Mouse (Mus musculus) myocyte (in vitro differentiated cells): ENCODE data around the gene Heph. TPM values are rescaled to one million over a fixed set of nuclear protein-coding genes. Genes with fewer than 3 reads are reported as not detected.
"Not testable (repeated sequence)": the region's sequence is repeated elsewhere in the genome, so short reads cannot be mapped to it uniquely, and the experiment has no call there.

Source experiments
- H3K27me3 ChIP-seq: one replicate; pipeline ENCODE4 v1.6.1; 2011; ENCODE audit not compliant: control insufficient read depth, insufficient read depth, insufficient read length
- H3K36me3 ChIP-seq: one replicate; pipeline ENCODE4 v1.6.1; 2011; ENCODE audit not compliant: control insufficient read depth, insufficient read depth
- H3K4me2 ChIP-seq: one replicate; pipeline ENCODE4 v1.6.1; 2011; ENCODE audit warnings: low read depth, control low read depth
- H3K4me3 ChIP-seq: one replicate; pipeline ENCODE4 v1.5.1; 2011; ENCODE audit warnings: mild to moderate bottlenecking, control low read depth, moderate library complexity
- H3K79me2 ChIP-seq: one replicate; pipeline ENCODE4 v1.6.1; 2011; ENCODE audit not compliant: control insufficient read depth, insufficient read depth
- H3ac ChIP-seq: one replicate; pipeline ENCODE4 v1.6.1; 2011; ENCODE audit not compliant: control insufficient read depth, insufficient read length
- CEBPB ChIP-seq: IDR thresholded peaks from 2 replicates; pipeline ENCODE4 v1.6.1; 2011; ENCODE audit warnings: mild to moderate bottlenecking, moderate library complexity; ENCODE audit not compliant: poor library complexity, insufficient read depth, severe bottlenecking
- E2F4 ChIP-seq: IDR thresholded peaks from one replicate; pipeline ENCODE4 v1.6.1; 2011; ENCODE audit warnings: mild to moderate bottlenecking, control low read depth, moderate library complexity; ENCODE audit not compliant: insufficient read depth
- MAX ChIP-seq: IDR thresholded peaks from one replicate; pipeline ENCODE4 v1.6.1; 2011; ENCODE audit warnings: low read depth, mild to moderate bottlenecking, control low read depth
- MYOD1 ChIP-seq, 3 experiments: IDR thresholded peaks; one replicate each; pipeline ENCODE4 v1.6.1; 2011; ENCODE audit warnings: control low read depth in 2 of 3, low read depth in 2 of 3, mild to moderate bottlenecking in 2 of 3, moderate library complexity in 1 of 3; ENCODE audit not compliant: insufficient read length in 2 of 3, control insufficient read depth in 1 of 3
- MYOG ChIP-seq, 3 experiments: IDR thresholded peaks; one replicate each; pipeline ENCODE4 v1.6.1; 2011; ENCODE audit warnings: control low read depth in 2 of 3, low read depth in 2 of 3, mild to moderate bottlenecking in 2 of 3; ENCODE audit not compliant: insufficient read length in 2 of 3, control insufficient read depth in 1 of 3, insufficient read depth in 1 of 3
- POLR2A ChIP-seq: IDR thresholded peaks from one replicate; pipeline ENCODE4 v1.6.1; 2011; ENCODE audit warnings: low read depth, mild to moderate bottlenecking, control low read depth, moderate library complexity; ENCODE audit not compliant: insufficient read length
- POLR2AphosphoS2 ChIP-seq: IDR thresholded peaks from one replicate; pipeline ENCODE4 v1.6.1; 2011; ENCODE audit warnings: low read depth, control low read depth; ENCODE audit not compliant: insufficient read length
- REST ChIP-seq: IDR thresholded peaks from one replicate; pipeline ENCODE4 v1.6.1; 2011; ENCODE audit warnings: mild to moderate bottlenecking, control low read depth, moderate library complexity; ENCODE audit not compliant: insufficient read depth, insufficient read length
- SRF ChIP-seq: IDR thresholded peaks from one replicate; pipeline ENCODE4 v1.6.1; 2011; ENCODE audit warnings: low read depth; ENCODE audit not compliant: control insufficient read depth, insufficient read length
- TCF12 ChIP-seq: IDR thresholded peaks from one replicate; pipeline ENCODE4 v1.6.1; 2011; ENCODE audit warnings: mild to moderate bottlenecking, control low read depth; ENCODE audit not compliant: poor library complexity, insufficient read depth, severe bottlenecking
- TCF3 ChIP-seq: IDR thresholded peaks from one replicate; pipeline ENCODE4 v1.6.1; 2011; ENCODE audit warnings: low read depth, control low read depth; ENCODE audit not compliant: insufficient read length
- USF1 ChIP-seq: IDR thresholded peaks from one replicate; pipeline ENCODE4 v1.6.1; 2011; ENCODE audit warnings: low read depth, mild to moderate bottlenecking, control low read depth, moderate library complexity
- polyA plus RNA-seq: library from polyadenylated mRNA; unstranded; fragments of >200 nt; fragmentation: generic; extraction: Trizol; gene quantifications from one replicate; pipeline ENCODE4 v1.2.1, GENCODE M21; 2012; ENCODE audit warnings: missing spikeins

Gene Heph
- not detected for polyA plus RNA-seq

DNA sequence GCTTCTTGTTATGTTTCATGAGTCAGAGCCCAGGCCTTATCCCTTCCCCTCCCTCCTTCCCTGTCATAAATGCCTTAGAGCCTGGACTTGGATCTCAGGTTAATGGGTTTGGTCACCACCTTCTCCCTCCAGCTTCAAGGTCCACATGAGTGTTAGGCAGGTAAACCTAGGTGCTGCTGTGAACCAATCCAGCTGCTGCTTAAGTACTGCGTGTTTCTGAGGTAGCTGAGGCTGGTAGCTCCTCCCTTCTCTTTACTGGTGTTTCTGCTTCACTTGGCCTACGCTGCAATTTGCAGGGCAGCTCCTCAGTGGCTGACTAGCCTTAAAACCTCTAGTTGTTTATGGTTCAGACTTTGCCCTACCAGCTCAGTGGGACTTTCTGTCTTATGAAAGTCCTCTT lies at the start of gene Heph:
TSS of gene Heph (plus strand) at position 211 of the 400 bp plus-strand sequence.
- no peaks in the 10 kb centered on the region for H3K79me2 ChIP-seq
- no peak for TF ChIP-seq POLR2A
- TF ChIP-seq TCF12, result no peak
- no peak for TF ChIP-seq POLR2AphosphoS2
- TF ChIP-seq E2F4, result no peak
- no peak for TF ChIP-seq TCF3
- TF ChIP-seq CEBPB, result no peak
- TF ChIP-seq MYOG (IDR thresholded peaks at IDR 0.05; ENCODE audit: control insufficient read depth in 1 of 3, insufficient read depth in 1 of 3, insufficient read length in 2 of 3, low read depth in 2 of 3), result no peak
- no peak for TF ChIP-seq MYOD1 (IDR thresholded peaks at IDR 0.05; ENCODE audit: control insufficient read depth in 1 of 3, insufficient read length in 2 of 3, low read depth in 2 of 3)
- TF ChIP-seq MAX, result no peak
- no peak for TF ChIP-seq SRF
- TF ChIP-seq REST, result no peak
- TF ChIP-seq USF1, result no peak
- no peak within 1 kb of the TSS for H3K4me2 ChIP-seq
- no peak within 1 kb of the TSS for H3ac ChIP-seq
- no peaks in the 10 kb centered on the region for H3K27me3 ChIP-seq
- H3K36me3 ChIP-seq, result no peaks in the 10 kb centered on the region
- H3K4me3 ChIP-seq, result no peak within 1 kb of the TSS

DNA sequence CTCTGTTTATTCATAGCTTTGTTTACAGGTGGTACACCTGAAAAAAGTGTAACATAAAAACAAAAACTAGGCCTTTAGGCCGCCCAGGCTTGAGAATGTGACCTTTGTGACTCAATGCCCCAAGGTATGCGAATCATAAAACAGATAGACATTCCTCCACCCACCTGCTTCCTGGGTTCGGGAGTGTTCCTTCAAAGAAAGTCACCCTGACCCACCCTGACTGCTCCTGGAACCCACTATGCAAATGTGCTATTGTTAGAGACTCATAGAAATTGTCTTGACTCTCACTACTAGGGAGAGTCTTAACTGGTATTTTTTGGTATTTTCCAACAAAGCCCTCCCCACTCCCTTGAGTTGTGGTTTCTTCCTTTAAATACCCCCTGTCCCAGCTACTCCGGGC lies 39.8 kb upstream of the Heph start:
- not testable (repeated sequence) for H3K27me3 ChIP-seq, H3ac ChIP-seq, H3K4me3 ChIP-seq, H3K36me3 ChIP-seq, H3K79me2 ChIP-seq, H3K4me2 ChIP-seq

DNA sequence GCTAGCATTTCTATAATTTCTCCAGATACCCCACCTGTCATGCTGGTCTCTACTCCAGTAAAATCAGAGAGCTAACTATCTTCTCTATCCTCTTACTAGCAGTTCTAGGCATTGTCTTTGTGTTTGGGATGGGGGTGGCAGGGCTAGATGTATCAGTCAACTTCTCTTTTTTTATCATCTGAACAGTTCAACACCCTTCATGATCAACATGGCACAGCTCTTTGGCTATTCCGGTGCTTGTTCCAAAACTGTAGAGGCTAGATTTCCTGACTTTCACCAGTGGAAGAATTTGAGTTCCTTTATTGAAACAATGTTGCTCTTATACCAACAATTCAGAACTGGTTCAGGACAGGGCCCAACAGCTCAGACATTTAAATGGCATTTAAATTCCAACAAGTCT lies 38.2 kb upstream of the Heph start:
- H3K79me2 ChIP-seq, result no peaks in the 10 kb centered on the region
- no peaks in the 10 kb centered on the region for H3K27me3 ChIP-seq
- no peak overlapping the region for H3ac ChIP-seq
- no peak overlapping the region for H3K4me2 ChIP-seq
- no peaks in the 10 kb centered on the region for H3K36me3 ChIP-seq
- TF ChIP-seq MAX, result no peak
- no peak for TF ChIP-seq TCF12
- no peak for TF ChIP-seq CEBPB
- TF ChIP-seq TCF3, result no peak
- no peak for TF ChIP-seq POLR2AphosphoS2
- no peak for TF ChIP-seq POLR2A
- no peak for TF ChIP-seq SRF
- no peak for TF ChIP-seq MYOG (IDR thresholded peaks at IDR 0.05; ENCODE audit: control insufficient read depth in 1 of 3, insufficient read depth in 1 of 3, insufficient read length in 2 of 3, low read depth in 2 of 3)
- TF ChIP-seq USF1, result no peak
- no peak overlapping the region for H3K4me3 ChIP-seq

DNA sequence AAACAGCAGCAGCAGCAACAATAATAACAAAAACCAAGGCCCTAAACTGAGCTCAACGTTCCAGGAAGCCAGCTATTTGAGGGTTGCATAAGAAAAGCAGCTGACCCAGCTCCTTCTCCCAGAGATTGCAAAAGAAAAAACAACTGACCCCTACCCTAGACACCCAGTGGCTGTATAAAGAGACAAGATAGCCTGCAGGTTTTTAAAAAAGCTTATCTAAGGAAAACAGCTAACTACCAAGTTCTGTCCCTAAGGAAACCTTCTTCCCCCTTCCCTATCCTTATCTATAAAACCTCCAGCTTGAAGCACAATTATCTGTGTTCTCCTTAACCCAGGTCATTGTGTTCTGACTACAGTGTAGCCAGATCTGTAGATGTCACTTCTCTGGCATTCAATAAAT lies 37.4 kb upstream of the Heph start:
- Histone ChIP-seq H3K27me3 (no peaks in the 10 kb centered on the region), H3K79me2 (no peaks in the 10 kb centered on the region), H3K4me2 (no peak overlapping the region), H3K36me3 (no peaks in the 10 kb centered on the region), H3ac (no peak overlapping the region), H3K4me3 (no peak overlapping the region)
- TF ChIP-seq USF1 (no peak), TCF12 (no peak), REST (no peak), TCF3 (no peak), MYOD1 (IDR thresholded peaks at IDR 0.05; ENCODE audit: control insufficient read depth in 1 of 3, insufficient read length in 2 of 3, low read depth in 2 of 3) (no peak), MAX (no peak), POLR2A (no peak), E2F4 (no peak)

DNA sequence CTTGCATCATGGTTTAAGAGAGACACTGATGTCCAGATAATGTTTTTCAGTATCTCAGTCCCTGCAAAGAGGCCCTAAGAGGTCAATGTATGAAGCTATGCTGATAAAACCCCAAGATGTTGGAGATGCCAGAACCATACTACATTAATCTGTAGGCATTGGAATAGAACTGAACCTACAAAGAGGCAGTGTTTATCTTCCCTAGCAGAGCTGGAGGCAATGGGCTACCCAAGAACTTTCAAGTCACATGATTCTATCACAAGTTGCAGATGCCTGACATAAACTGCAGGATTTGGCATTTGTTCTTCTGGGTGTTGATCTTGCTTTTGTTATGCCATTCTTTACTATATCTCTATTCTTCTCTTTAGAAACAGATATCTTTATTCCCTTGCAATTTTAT lies 35.8 kb upstream of the Heph start:
- H3K4me3 ChIP-seq, result no peak overlapping the region
- no peak overlapping the region for H3K4me2 ChIP-seq
- H3K79me2 ChIP-seq, result no peaks in the 10 kb centered on the region
- TF ChIP-seq MYOG (IDR thresholded peaks at IDR 0.05; ENCODE audit: control insufficient read depth in 1 of 3, insufficient read depth in 1 of 3, insufficient read length in 2 of 3, low read depth in 2 of 3) (no peak), MYOD1 (IDR thresholded peaks at IDR 0.05; ENCODE audit: control insufficient read depth in 1 of 3, insufficient read length in 2 of 3, low read depth in 2 of 3) (no peak), TCF12 (no peak), POLR2AphosphoS2 (no peak), MAX (no peak), E2F4 (no peak), USF1 (no peak), REST (no peak), SRF (no peak), CEBPB (no peak), TCF3 (no peak), POLR2A (no peak)
- no peaks in the 10 kb centered on the region for H3K36me3 ChIP-seq
- H3ac ChIP-seq, result no peak overlapping the region
- no peaks in the 10 kb centered on the region for H3K27me3 ChIP-seq
